Mouse (Mus musculus): ENCODE results near the gene Fam149b. TPM values are rescaled to one million over a fixed set of nuclear protein-coding genes. Genes with fewer than 3 reads are reported as not detected.

The Fam149b gene
- polyA plus RNA-seq, 1 experiment = 11.5 TPM

DNA sequence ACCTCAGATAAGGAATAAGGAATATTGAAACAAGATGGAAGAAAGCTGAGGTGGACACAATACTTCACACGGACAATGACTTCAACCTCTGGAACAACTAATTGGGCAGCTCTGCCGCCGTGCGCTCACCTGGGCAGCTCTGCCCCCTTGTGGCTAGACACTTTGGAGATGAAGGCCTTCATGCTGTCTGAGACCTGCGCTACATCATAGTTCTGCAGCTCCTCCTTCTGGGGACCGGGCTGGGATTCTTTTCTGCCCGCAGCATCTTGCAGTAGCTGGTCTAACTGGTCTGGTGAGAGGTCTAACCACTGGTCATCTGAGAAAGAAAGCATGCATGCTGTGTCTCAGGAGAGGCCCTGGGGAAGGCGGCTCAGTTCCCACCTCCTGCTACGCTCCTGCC lies 19.5 kb upstream of the Fam149b start:
- TF ChIP-seq MYOD1 (IDR thresholded peaks at IDR 0.05; ENCODE audit: control insufficient read depth in 1 of 3, insufficient read length in 2 of 3, low read depth in 2 of 3) (no peak), TCF12 (IDR thresholded peaks at IDR 0.05; ENCODE audit: insufficient read depth, poor library complexity, severe bottlenecking) (no peak), POLR2A (IDR thresholded peaks at IDR 0.05; ENCODE audit: insufficient read length, low read depth) (no peak), POLR2AphosphoS2 (IDR thresholded peaks at IDR 0.05; ENCODE audit: insufficient read length, low read depth) (no peak), REST (IDR thresholded peaks at IDR 0.05; ENCODE audit: insufficient read depth, insufficient read length) (no peak), TCF3 (IDR thresholded peaks at IDR 0.05; ENCODE audit: insufficient read length, low read depth) (no peak)
- H3ac ChIP-seq (ENCODE audit: control insufficient read depth, insufficient read length) = no peak overlapping the region
- H3K36me3 ChIP-seq (ENCODE audit: control insufficient read depth, insufficient read depth) = peaks cover 39% of the 10 kb centered on the region
- no peaks in the 10 kb centered on the region for H3K27me3 ChIP-seq (ENCODE audit: control insufficient read depth, insufficient read depth, insufficient read length)
- H3K79me2 ChIP-seq (ENCODE audit: control insufficient read depth, insufficient read depth) = no peaks in the 10 kb centered on the region
- H3K4me2 ChIP-seq (ENCODE audit: low read depth) = no peak overlapping the region
- H3K4me3 ChIP-seq = no peak overlapping the region

DNA sequence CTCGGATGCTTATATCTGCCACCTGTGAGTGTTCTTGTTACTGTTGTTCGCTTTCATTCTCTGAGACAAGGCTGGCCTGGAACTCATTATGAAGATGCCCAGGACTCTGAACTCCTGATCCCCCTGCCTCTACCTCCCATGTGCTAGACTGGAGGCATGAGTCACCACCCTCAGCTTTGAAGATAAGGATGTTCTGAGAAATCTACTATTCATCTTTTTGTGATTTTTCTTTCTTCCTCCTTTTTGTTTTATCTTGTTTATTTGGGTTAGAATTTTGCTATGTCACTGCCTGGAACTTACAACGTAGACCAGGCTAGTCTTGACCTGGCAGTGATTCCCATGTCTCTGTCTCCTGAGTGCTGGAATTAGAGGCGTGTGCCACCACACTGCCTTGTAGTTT lies 16.6 kb upstream of the Fam149b start:
- H3K36me3 ChIP-seq (ENCODE audit: control insufficient read depth, insufficient read depth) = peaks cover 53% of the 10 kb centered on the region
- no peak for TF ChIP-seq MYOG (IDR thresholded peaks at IDR 0.05; ENCODE audit: control insufficient read depth in 1 of 3, insufficient read depth in 1 of 3, insufficient read length in 2 of 3, low read depth in 2 of 3)
- H3K4me2 ChIP-seq (ENCODE audit: low read depth) = no peak overlapping the region
- no peak overlapping the region for H3ac ChIP-seq (ENCODE audit: control insufficient read depth, insufficient read length)
- no peak overlapping the region for H3K4me3 ChIP-seq
- H3K27me3 ChIP-seq (ENCODE audit: control insufficient read depth, insufficient read depth, insufficient read length) = no peaks in the 10 kb centered on the region
- no peaks in the 10 kb centered on the region for H3K79me2 ChIP-seq (ENCODE audit: control insufficient read depth, insufficient read depth)

DNA sequence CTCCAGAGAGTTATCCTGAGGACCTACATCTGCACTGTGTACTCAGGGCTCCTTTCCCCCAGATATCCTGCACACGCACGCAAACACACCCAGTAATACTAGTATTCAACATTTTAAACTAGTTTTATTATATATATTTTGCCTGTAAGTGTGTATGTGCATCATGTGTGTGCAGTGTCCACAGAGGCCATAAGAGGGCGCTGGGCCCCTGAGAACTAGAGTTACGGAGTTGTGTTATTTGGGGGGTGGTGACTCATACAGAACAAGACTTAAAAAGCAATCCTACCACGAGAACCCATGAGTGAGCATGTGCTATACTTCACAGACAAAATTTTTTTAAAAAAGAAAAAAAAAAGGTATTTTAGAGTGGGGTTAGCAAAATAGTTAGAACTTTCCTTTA lies 8.5 kb upstream of the Fam149b start:
- H3ac ChIP-seq (ENCODE audit: control insufficient read depth, insufficient read length) = no peak overlapping the region
- TF ChIP-seq MYOD1 (IDR thresholded peaks at IDR 0.05; ENCODE audit: control insufficient read depth in 1 of 3, insufficient read length in 2 of 3, low read depth in 2 of 3) = no peak
- no peak for TF ChIP-seq E2F4 (IDR thresholded peaks at IDR 0.05; ENCODE audit: insufficient read depth)
- no peak for TF ChIP-seq REST (IDR thresholded peaks at IDR 0.05; ENCODE audit: insufficient read depth, insufficient read length)
- no peak for TF ChIP-seq TCF12 (IDR thresholded peaks at IDR 0.05; ENCODE audit: insufficient read depth, poor library complexity, severe bottlenecking)
- TF ChIP-seq CEBPB (IDR thresholded peaks at IDR 0.05; ENCODE audit: insufficient read depth, poor library complexity, severe bottlenecking) = no peak
- TF ChIP-seq MYOG (IDR thresholded peaks at IDR 0.05; ENCODE audit: control insufficient read depth in 1 of 3, insufficient read depth in 1 of 3, insufficient read length in 2 of 3, low read depth in 2 of 3) = no peak
- no peak for TF ChIP-seq MAX (IDR thresholded peaks at IDR 0.05; ENCODE audit: low read depth)

DNA sequence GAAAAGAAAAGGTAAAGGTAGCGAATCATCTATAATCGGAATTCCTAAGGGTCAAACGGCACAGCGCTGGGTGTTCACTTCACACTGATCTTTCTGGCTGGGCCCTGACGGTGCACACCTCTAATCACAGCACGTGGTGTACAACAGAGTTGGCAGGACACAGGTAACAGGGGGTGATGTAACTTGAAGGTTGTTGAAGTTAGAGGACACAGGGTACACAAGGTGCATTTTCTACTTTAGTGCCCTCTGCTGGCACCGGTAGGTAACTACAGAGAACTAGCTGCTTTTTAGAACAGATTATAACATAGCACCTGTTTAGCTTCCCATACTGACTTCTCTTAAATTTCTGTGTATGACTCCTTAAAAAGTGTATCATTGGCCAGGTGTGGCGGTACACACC lies 7.8 kb upstream of the Fam149b start:
- TF ChIP-seq TCF3 (IDR thresholded peaks at IDR 0.05; ENCODE audit: insufficient read length, low read depth) (no peak), MYOD1 (IDR thresholded peaks at IDR 0.05; ENCODE audit: control insufficient read depth in 1 of 3, insufficient read length in 2 of 3, low read depth in 2 of 3) (no peak), REST (IDR thresholded peaks at IDR 0.05; ENCODE audit: insufficient read depth, insufficient read length) (no peak), SRF (IDR thresholded peaks at IDR 0.05; ENCODE audit: control insufficient read depth, insufficient read length, low read depth) (no peak), CEBPB (IDR thresholded peaks at IDR 0.05; ENCODE audit: insufficient read depth, poor library complexity, severe bottlenecking) (no peak), TCF12 (IDR thresholded peaks at IDR 0.05; ENCODE audit: insufficient read depth, poor library complexity, severe bottlenecking) (no peak), POLR2AphosphoS2 (IDR thresholded peaks at IDR 0.05; ENCODE audit: insufficient read length, low read depth) (no peak), MYOG (IDR thresholded peaks at IDR 0.05; ENCODE audit: control insufficient read depth in 1 of 3, insufficient read depth in 1 of 3, insufficient read length in 2 of 3, low read depth in 2 of 3) (no peak), USF1 (IDR thresholded peaks at IDR 0.05; ENCODE audit: low read depth) (no peak)
- Histone ChIP-seq H3K4me2 (ENCODE audit: low read depth) (no peak overlapping the region), H3K4me3 (no peak overlapping the region), H3K36me3 (ENCODE audit: control insufficient read depth, insufficient read depth) (peaks cover 24% of the 10 kb centered on the region), H3K27me3 (ENCODE audit: control insufficient read depth, insufficient read depth, insufficient read length) (no peaks in the 10 kb centered on the region), H3ac (ENCODE audit: control insufficient read depth, insufficient read length) (no peak overlapping the region), H3K79me2 (ENCODE audit: control insufficient read depth, insufficient read depth) (no peaks in the 10 kb centered on the region)

More for the DNA sequence above, 8.5 kb upstream of the Fam149b start:
- Histone ChIP-seq H3K4me3 (no peak overlapping the region), H3K27me3 (ENCODE audit: control insufficient read depth, insufficient read depth, insufficient read length) (no peaks in the 10 kb centered on the region), H3K4me2 (ENCODE audit: low read depth) (no peak overlapping the region), H3K36me3 (ENCODE audit: control insufficient read depth, insufficient read depth) (peaks cover 32% of the 10 kb centered on the region), H3K79me2 (ENCODE audit: control insufficient read depth, insufficient read depth) (no peaks in the 10 kb centered on the region)

DNA sequence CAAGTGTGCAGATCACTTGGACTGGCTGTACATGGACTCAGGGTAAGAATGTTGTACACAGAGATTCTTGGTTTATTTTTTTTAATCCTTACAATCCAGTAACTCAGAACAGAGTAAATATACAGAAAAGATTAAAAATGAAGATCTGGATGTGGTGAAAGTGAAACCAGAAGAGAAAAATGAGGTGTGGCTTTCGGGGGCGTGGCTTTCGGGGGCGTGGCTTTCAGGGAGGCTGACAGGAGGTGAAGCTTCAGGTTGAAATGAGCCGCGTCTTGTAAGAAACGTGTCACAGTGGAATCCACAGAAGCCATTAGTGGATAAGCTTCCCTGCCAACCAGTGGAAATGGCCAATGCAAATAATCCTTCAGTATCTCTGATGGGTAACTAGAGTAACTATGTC lies 7.1 kb upstream of the Fam149b start:
- H3K36me3 ChIP-seq (ENCODE audit: control insufficient read depth, insufficient read depth) = peaks cover 20% of the 10 kb centered on the region

More for the DNA sequence above, 7.1 kb upstream of the Fam149b start:
- no peaks in the 10 kb centered on the region for H3K27me3 ChIP-seq (ENCODE audit: control insufficient read depth, insufficient read depth, insufficient read length)
- no peak overlapping the region for H3K4me3 ChIP-seq
- no peak for TF ChIP-seq MAX (IDR thresholded peaks at IDR 0.05; ENCODE audit: low read depth)
- TF ChIP-seq REST (IDR thresholded peaks at IDR 0.05; ENCODE audit: insufficient read depth, insufficient read length) = no peak
- no peak for TF ChIP-seq E2F4 (IDR thresholded peaks at IDR 0.05; ENCODE audit: insufficient read depth)
- TF ChIP-seq POLR2AphosphoS2 (IDR thresholded peaks at IDR 0.05; ENCODE audit: insufficient read length, low read depth) = no peak
- no peak for TF ChIP-seq MYOG (IDR thresholded peaks at IDR 0.05; ENCODE audit: control insufficient read depth in 1 of 3, insufficient read depth in 1 of 3, insufficient read length in 2 of 3, low read depth in 2 of 3)
- TF ChIP-seq SRF (IDR thresholded peaks at IDR 0.05; ENCODE audit: control insufficient read depth, insufficient read length, low read depth) = no peak
- TF ChIP-seq MYOD1 (IDR thresholded peaks at IDR 0.05; ENCODE audit: control insufficient read depth in 1 of 3, insufficient read length in 2 of 3, low read depth in 2 of 3) = no peak
- TF ChIP-seq CEBPB (IDR thresholded peaks at IDR 0.05; ENCODE audit: insufficient read depth, poor library complexity, severe bottlenecking) = no peak
- H3ac ChIP-seq (ENCODE audit: control insufficient read depth, insufficient read length) = no peak overlapping the region
- no peaks in the 10 kb centered on the region for H3K79me2 ChIP-seq (ENCODE audit: control insufficient read depth, insufficient read depth)
- no peak overlapping the region for H3K4me2 ChIP-seq (ENCODE audit: low read depth)
